Mouse (Mus musculus) c-Kit-positive CD71-positive TER-119-positive erythroid progenitor cells, embryonic 14.5 days (primary cell): ENCODE measurements around the gene Olfr1359.

Experiments used
- DNase-seq: peaks from one replicate; pipeline ENCODE4 v3.0.0-alpha.2; 2013; ENCODE audit warnings: low spot score

Gene Olfr1359

GRCm38 (mm10) chr13:21727948-21728572 is 30.1 kb downstream of the Olfr1359 start:
- no peak for DNase-seq

GRCm38 (mm10) chr13:21729544-21729943 is 31.6 kb downstream of the Olfr1359 start:
- DNase-seq, result no peak

GRCm38 (mm10) chr13:21733466-21733865 is 35.6 kb downstream of the Olfr1359 start:
- no peak for DNase-seq

GRCm38 (mm10) chr13:21734010-21734905 is 36.3 kb downstream of the Olfr1359 start:
- DNase-seq, result peak; percentile 91

- DNase-seq, result peak; percentile 88
Observed at GRCm38 (mm10) chr13:21734906-21735767, 37.2 kb downstream of the Olfr1359 start, which contains the start of gene Hist1h4j. Gene Hist1h4j (plus strand): TSS chr13:21735064.

- DNase-seq, result no peak
Observed at GRCm38 (mm10) chr13:21745006-21745405, 47.1 kb downstream of the Olfr1359 start.

GRCm38 (mm10) chr13:21749387-21750158 is 51.7 kb downstream of the Olfr1359 start:
- DNase-seq, result peak; percentile 64

GRCm38 (mm10) chr13:21750159-21751017 is 52.5 kb downstream of the Olfr1359 start, which contains the start of gene Hist1h4k:
Gene Hist1h4k (minus strand): TSS chr13:21750505.
- peak; percentile 93 for DNase-seq

GRCm38 (mm10) chr13:21751417-21751816 is 53.5 kb downstream of the Olfr1359 start:
- peak; percentile 54 for DNase-seq

GRCm38 (mm10) chr13:21751827-21752226 is 53.9 kb downstream of the Olfr1359 start:
- peak; percentile 47 for DNase-seq

- no peak for DNase-seq
Observed at GRCm38 (mm10) chr13:21752356-21752755, 54.4 kb downstream of the Olfr1359 start.

GRCm38 (mm10) chr13:21753051-21753523 is 55.2 kb downstream of the Olfr1359 start:
- peak; percentile 73 for DNase-seq

- DNase-seq, result peak; percentile 99
Observed at GRCm38 (mm10) chr13:21753524-21754285, 55.8 kb downstream of the Olfr1359 start, which contains the start of the genes Hist1h2ak and Hist1h2bn. Gene Hist1h2ak (minus strand): TSS chr13:21753827. Gene Hist1h2bn (plus strand): TSS chr13:21754123.

GRCm38 (mm10) chr13:21754294-21755001 is 56.5 kb downstream of the Olfr1359 start:
- peak; percentile 91 for DNase-seq

GRCm38 (mm10) chr13:21755707-21756106 is 57.8 kb downstream of the Olfr1359 start:
- DNase-seq, result no peak
